Mouse (Mus musculus) intestine, embryonic 14.5 days (tissue): ENCODE measurements at regions not wholly inside any gene's neighbourhood (a gene's known extent, or its start where the extent isn't known, plus 50 kb on each side); places are given as distances from the start of the nearest gene placed in this dataset.

Source experiments
- ATAC-seq: fragments of 200-750 bp; cut with Nextera tagmentation; replicated peaks from 2 replicates; pipeline ENCODE4 v1.8.0; 2017; ENCODE audit warnings: low read depth, moderate number of reproducible peaks, moderate TSS enrichment, moderate library complexity; ENCODE audit not compliant: low FRiP score, low TSS enrichment
- DNase-seq: peaks from one replicate; pipeline ENCODE4 v3.0.0-alpha.2; 2018; ENCODE audit warnings: low spot score
- H3K27ac ChIP-seq: fragments of 300-500 bp; sonication (generic); 2 replicates; pipeline ENCODE4 v1.5.1; 2014; ENCODE audit warnings: low read depth, mild to moderate bottlenecking, control low read depth
- H3K27me3 ChIP-seq: fragments of 300-500 bp; sonication (generic); replicated peaks from 2 replicates; pipeline ENCODE4 v1.6.1; 2014; ENCODE audit warnings: low read length, control low read depth; ENCODE audit not compliant: control insufficient read depth, insufficient read depth
- H3K36me3 ChIP-seq: fragments of 300-500 bp; sonication (generic); 2 replicates; pipeline ENCODE4 v1.6.1; 2014; ENCODE audit warnings: low read length, control low read depth; ENCODE audit not compliant: control insufficient read depth, insufficient read depth
- H3K4me1 ChIP-seq: fragments of 300-500 bp; sonication (generic); replicated peaks from 2 replicates; pipeline ENCODE4 v1.6.1; 2014; ENCODE audit warnings: low read length, control low read depth, mixed read lengths; ENCODE audit not compliant: control insufficient read depth, insufficient read depth
- H3K4me2 ChIP-seq: fragments of 300-500 bp; sonication (generic); 2 replicates; pipeline ENCODE4 v1.6.1; 2014; ENCODE audit warnings: low read length
- H3K4me3 ChIP-seq: fragments of 300-500 bp; sonication (generic); 2 replicates; pipeline ENCODE4 v1.5.1; 2014; ENCODE audit warnings: low read depth, low read length, control low read depth, mixed read lengths
- H3K9ac ChIP-seq: fragments of 300-500 bp; sonication (generic); 2 replicates; pipeline ENCODE4 v1.6.1; 2014; ENCODE audit warnings: mild to moderate bottlenecking, low read length
- H3K9me3 ChIP-seq: fragments of 300-500 bp; sonication (generic); 2 replicates; pipeline ENCODE4 v1.6.1; 2016; ENCODE audit warnings: low read length, control low read depth; ENCODE audit not compliant: control insufficient read depth
- WGBS: fragments of 180-500 bp; shearing (Covaris S2); extraction: QIAGEN DNeasy Blood & Tissue Kit; methylation state at CpG from one replicate; pipeline ENCODE4 v1.1.7; 2014; 5-methylcytosine and 5-hydroxymethylcytosine counted together

DNA sequence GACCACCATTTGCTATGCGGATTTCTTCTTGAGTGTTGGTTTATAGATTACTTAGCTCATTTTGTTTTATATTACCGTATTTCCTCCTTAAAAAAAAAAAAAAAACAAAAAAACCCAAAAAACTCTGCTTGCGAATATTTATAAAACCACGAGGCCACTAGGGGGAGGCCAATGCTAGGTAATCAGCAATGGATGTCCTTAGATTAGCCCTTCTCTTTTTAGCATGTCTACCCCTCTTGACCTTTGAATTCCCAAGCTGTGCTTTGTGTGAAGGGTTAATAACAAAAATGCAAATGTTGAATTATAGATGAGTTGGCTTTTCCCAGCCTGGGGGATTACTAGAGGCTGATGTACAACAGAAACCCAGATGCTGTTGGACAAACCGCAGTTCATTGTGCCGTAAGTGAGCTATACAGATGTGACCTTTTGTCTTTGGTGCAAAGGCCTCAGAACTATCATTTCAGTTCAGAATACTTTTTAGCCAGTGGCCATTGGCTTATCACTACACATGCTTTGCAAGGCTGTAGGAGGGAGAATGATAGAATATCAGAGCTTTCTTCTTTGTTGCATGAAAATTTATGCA lies 88.5 kb upstream of the Pfkp start:
- H3K4me2 ChIP-seq = no peak overlapping the region
- H3K9ac ChIP-seq = no peak overlapping the region
- H3K4me1 ChIP-seq = no peaks in the 10 kb centered on the region
- H3K4me3 ChIP-seq = no peak overlapping the region
- H3K27me3 ChIP-seq = no peaks in the 10 kb centered on the region
- no peak for DNase-seq
- 63% methylated on average over 6 of the region's 6 CpGs for WGBS
- no peaks in the 10 kb centered on the region for H3K9me3 ChIP-seq
- no peak overlapping the region for H3K27ac ChIP-seq
- H3K36me3 ChIP-seq = no peaks in the 10 kb centered on the region
- no peak for ATAC-seq
